Mouse (Mus musculus): ENCODE data around the gene Gm26661. TPM values are rescaled to one million over a fixed set of nuclear protein-coding genes. Genes with fewer than 3 reads are reported as not detected.

The Gm26661 gene
- polyA plus RNA-seq (2014; fragmentation: Nextera tagmentation; extraction: Ambion mirVana) = not detected in 2 replicates

- peak; percentile 80 for DNase-seq (ENCODE audit: low spot score)
- WGBS = 2% methylated on average over 30 of the region's 30 CpGs
- peak within 1 kb of the TSS; percentile 37 for H3K9ac ChIP-seq (ENCODE audit: low read length)
- H3K9me3 ChIP-seq (ENCODE audit: control insufficient read depth, low read length) = no peaks in the 10 kb centered on the region
- H3K4me2 ChIP-seq (ENCODE audit: low read depth, low read length, severe bottlenecking) = peak within 1 kb of the TSS; percentile 68
- H3K36me3 ChIP-seq (ENCODE audit: control insufficient read depth, insufficient read depth, low read length) = no peaks in the 10 kb centered on the region
- H3K27me3 ChIP-seq (ENCODE audit: control insufficient read depth, insufficient read depth, low read length) = no peaks in the 10 kb centered on the region
- no peak within 1 kb of the TSS for H3K27ac ChIP-seq (ENCODE audit: low read depth, low read length)
- ATAC-seq (replicated peaks; ENCODE audit: low FRiP score) = peak; percentile 88
- peak within 1 kb of the TSS; percentile 33 for H3K4me3 ChIP-seq (ENCODE audit: low read depth, low read length)
- no peaks in the 10 kb centered on the region for H3K4me1 ChIP-seq (replicated peaks; ENCODE audit: control insufficient read depth, insufficient read depth, low read length)
Measured at GRCm38 (mm10) chr14:7791532-7792159, at the start of gene Gm26661. Gene Gm26661 (plus strand): TSS chr14:7791587.

GRCm38 (mm10) chr14:7748944-7749763 lies 42.2 kb upstream of the Gm26661 start:
- H3K4me2 ChIP-seq (ENCODE audit: low read depth, low read length, severe bottlenecking) = peak overlapping the region; percentile 47
- H3K9me3 ChIP-seq (ENCODE audit: control insufficient read depth, low read length) = no peaks in the 10 kb centered on the region
- no peaks in the 10 kb centered on the region for H3K27me3 ChIP-seq (ENCODE audit: control insufficient read depth, insufficient read depth, low read length)
- DNase-seq (ENCODE audit: low spot score) (peak; percentile 78), ATAC-seq (replicated peaks; ENCODE audit: low FRiP score) (peak; percentile 94)
- 0 out of 2 replicates have a peak overlapping the region, but pooled peaks have one; percentile 3 for H3K4me3 ChIP-seq (ENCODE audit: low read depth, low read length)
- 0 out of 2 replicates have a peak, but pooled peaks cover 2% of the 10 kb centered on the region for H3K4me1 ChIP-seq (replicated peaks; ENCODE audit: control insufficient read depth, insufficient read depth, low read length)
- H3K9ac ChIP-seq (ENCODE audit: low read length) = peak overlapping the region; percentile 35
- no peaks in the 10 kb centered on the region for H3K36me3 ChIP-seq (ENCODE audit: control insufficient read depth, insufficient read depth, low read length)
- H3K27ac ChIP-seq (ENCODE audit: low read depth, low read length) = no peak overlapping the region
- WGBS = 36% methylated on average over 11 of the region's 11 CpGs

GRCm38 (mm10) chr14:7749764-7750089 lies 41.7 kb upstream of the Gm26661 start:
- H3K4me3 ChIP-seq (ENCODE audit: low read depth, low read length) = 0 out of 2 replicates have a peak overlapping the region, but pooled peaks have one; percentile 3
- no peaks in the 10 kb centered on the region for H3K36me3 ChIP-seq (ENCODE audit: control insufficient read depth, insufficient read depth, low read length)
- DNase-seq (ENCODE audit: low spot score) = peak; percentile 81
- H3K9me3 ChIP-seq (ENCODE audit: control insufficient read depth, low read length) = no peaks in the 10 kb centered on the region
- peak; percentile 89 for ATAC-seq (replicated peaks; ENCODE audit: low FRiP score)
- no peaks in the 10 kb centered on the region for H3K27me3 ChIP-seq (ENCODE audit: control insufficient read depth, insufficient read depth, low read length)
- H3K4me2 ChIP-seq (ENCODE audit: low read depth, low read length, severe bottlenecking) = peak overlapping the region; percentile 47
- H3K4me1 ChIP-seq (replicated peaks; ENCODE audit: control insufficient read depth, insufficient read depth, low read length) = 0 out of 2 replicates have a peak, but pooled peaks cover 2% of the 10 kb centered on the region
- no peak overlapping the region for H3K27ac ChIP-seq (ENCODE audit: low read depth, low read length)
- WGBS = 9% methylated on average over 4 of the region's 4 CpGs
- H3K9ac ChIP-seq (ENCODE audit: low read length) = peak overlapping the region; percentile 35

GRCm38 (mm10) chr14:7765569-7766314 lies 25.6 kb upstream of the Gm26661 start:
- WGBS = 10% methylated on average over 9 of the region's 9 CpGs
- Histone ChIP-seq H3K27ac (ENCODE audit: low read depth, low read length) (no peak overlapping the region), H3K9me3 (ENCODE audit: control insufficient read depth, low read length) (no peaks in the 10 kb centered on the region), H3K9ac (ENCODE audit: low read length) (no peak overlapping the region), H3K4me1 (replicated peaks; ENCODE audit: control insufficient read depth, insufficient read depth, low read length) (no peaks in the 10 kb centered on the region), H3K4me3 (ENCODE audit: low read depth, low read length) (no peak overlapping the region), H3K4me2 (ENCODE audit: low read depth, low read length, severe bottlenecking) (no peak overlapping the region), H3K27me3 (ENCODE audit: control insufficient read depth, insufficient read depth, low read length) (no peaks in the 10 kb centered on the region), H3K36me3 (ENCODE audit: control insufficient read depth, insufficient read depth, low read length) (no peaks in the 10 kb centered on the region)
- ATAC-seq (replicated peaks; ENCODE audit: low FRiP score) = peak; percentile 97
- DNase-seq (ENCODE audit: low spot score) = peak; percentile 96

- Histone ChIP-seq H3K27me3 (ENCODE audit: control insufficient read depth, insufficient read depth, low read length) (no peaks in the 10 kb centered on the region), H3K9ac (ENCODE audit: low read length) (peak overlapping the region; percentile 44), H3K4me3 (ENCODE audit: low read depth, low read length) (peak overlapping the region; percentile 35), H3K36me3 (ENCODE audit: control insufficient read depth, insufficient read depth, low read length) (no peaks in the 10 kb centered on the region), H3K4me2 (ENCODE audit: low read depth, low read length, severe bottlenecking) (peak overlapping the region; percentile 43), H3K4me1 (replicated peaks; ENCODE audit: control insufficient read depth, insufficient read depth, low read length) (no peaks in the 10 kb centered on the region), H3K27ac (ENCODE audit: low read depth, low read length) (no peak overlapping the region), H3K9me3 (ENCODE audit: control insufficient read depth, low read length) (no peaks in the 10 kb centered on the region)
- 57% methylated on average over 24 of the region's 24 CpGs for WGBS
- ATAC-seq (replicated peaks; ENCODE audit: low FRiP score) (peak; percentile 67), DNase-seq (ENCODE audit: low spot score) (peak; percentile 75)
Measured at GRCm38 (mm10) chr14:7773714-7774389, 17.5 kb upstream of the Gm26661 start.

GRCm38 (mm10) chr14:7786073-7786472 lies 5.3 kb upstream of the Gm26661 start:
- no peaks in the 10 kb centered on the region for H3K27me3 ChIP-seq (ENCODE audit: control insufficient read depth, insufficient read depth, low read length)
- DNase-seq (ENCODE audit: low spot score) (no peak), ATAC-seq (replicated peaks; ENCODE audit: low FRiP score) (no peak)
- H3K9ac ChIP-seq (ENCODE audit: low read length) = no peak overlapping the region
- H3K27ac ChIP-seq (ENCODE audit: low read depth, low read length) = no peak overlapping the region
- H3K36me3 ChIP-seq (ENCODE audit: control insufficient read depth, insufficient read depth, low read length) = no peaks in the 10 kb centered on the region
- H3K9me3 ChIP-seq (ENCODE audit: control insufficient read depth, low read length) = no peaks in the 10 kb centered on the region
- H3K4me2 ChIP-seq (ENCODE audit: low read depth, low read length, severe bottlenecking) = no peak overlapping the region
- WGBS = 55% methylated on average over 13 of the region's 13 CpGs
- no peaks in the 10 kb centered on the region for H3K4me1 ChIP-seq (replicated peaks; ENCODE audit: control insufficient read depth, insufficient read depth, low read length)
- H3K4me3 ChIP-seq (ENCODE audit: low read depth, low read length) = no peak overlapping the region

GRCm38 (mm10) chr14:7789266-7790030 lies 1.9 kb upstream of the Gm26661 start:
- ATAC-seq (replicated peaks; ENCODE audit: low FRiP score) (no peak), DNase-seq (ENCODE audit: low spot score) (no peak)
- no peaks in the 10 kb centered on the region for H3K4me1 ChIP-seq (replicated peaks; ENCODE audit: control insufficient read depth, insufficient read depth, low read length)
- no peak overlapping the region for H3K9ac ChIP-seq (ENCODE audit: low read length)
- no peak overlapping the region for H3K4me2 ChIP-seq (ENCODE audit: low read depth, low read length, severe bottlenecking)
- H3K36me3 ChIP-seq (ENCODE audit: control insufficient read depth, insufficient read depth, low read length) = no peaks in the 10 kb centered on the region
- H3K27me3 ChIP-seq (ENCODE audit: control insufficient read depth, insufficient read depth, low read length) = no peaks in the 10 kb centered on the region
- no peaks in the 10 kb centered on the region for H3K9me3 ChIP-seq (ENCODE audit: control insufficient read depth, low read length)
- H3K27ac ChIP-seq (ENCODE audit: low read depth, low read length) = no peak overlapping the region
- WGBS = 83% methylated on average over 7 of the region's 7 CpGs
- H3K4me3 ChIP-seq (ENCODE audit: low read depth, low read length) = no peak overlapping the region
